Mouse (Mus musculus): ENCODE measurements around the gene Mtnr1a. TPM values are rescaled to one million over a fixed set of nuclear protein-coding genes. Genes with fewer than 3 reads are reported as not detected.

Gene Mtnr1a
- polyA plus RNA-seq, 1 experiment from 2014 or later: 0.51 TPM

DNA sequence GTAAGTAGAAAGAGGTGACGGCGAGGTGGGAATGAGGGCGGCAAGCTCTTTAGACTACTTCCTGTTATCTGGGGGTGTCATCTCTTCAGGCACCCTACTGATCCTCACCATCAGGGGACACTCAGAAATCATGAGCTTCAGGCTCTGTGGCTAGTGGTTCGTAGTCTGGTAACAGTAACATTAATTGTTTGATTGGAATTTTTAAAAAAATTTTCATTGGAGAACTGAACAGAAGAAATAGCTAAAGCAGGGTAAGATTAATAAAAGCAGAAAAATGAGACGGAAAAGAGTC is 41.8 kb downstream of the Mtnr1a start:
- Histone ChIP-seq H3K9ac (no peak overlapping the region), H3K4me2 (peak overlapping the region; percentile 62), H3K4me1 (replicated peaks) (peaks cover 20% of the 10 kb centered on the region), H3K27me3 (no peaks in the 10 kb centered on the region), H3K27ac (replicated peaks) (no peak overlapping the region), H3K36me3 (no peaks in the 10 kb centered on the region), H3K4me3 (peak overlapping the region; percentile 36; the same call in 1 of the 2 replicates), H3K9me3 (no peaks in the 10 kb centered on the region)
- WGBS: 57% methylated on average over 5 of the region's 5 CpGs
- 0 out of 2 replicates have a peak, but pooled peaks have one; percentile 32 for ATAC-seq (ENCODE audit: low FRiP score, low read depth)

DNA sequence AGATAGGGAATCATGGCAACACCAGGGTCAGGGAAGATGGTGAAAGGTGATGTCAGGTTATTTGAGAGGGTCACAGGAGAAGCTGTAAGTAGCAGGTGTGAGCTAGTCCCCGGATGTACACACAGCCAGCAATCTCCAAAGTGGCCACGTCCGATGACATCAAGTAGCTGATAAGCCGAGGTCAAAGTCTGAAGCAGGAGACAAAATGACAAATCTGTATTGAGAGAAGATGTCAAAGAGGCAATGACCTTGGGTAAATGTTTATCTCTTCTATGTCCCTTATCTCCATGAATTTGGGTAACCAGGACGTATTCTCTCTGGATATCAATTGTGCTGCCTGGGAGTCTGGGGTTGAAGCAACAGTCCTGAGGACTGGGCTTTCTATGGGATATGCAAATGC is 42.9 kb downstream of the Mtnr1a start:
- Histone ChIP-seq H3K27me3 (no peaks in the 10 kb centered on the region), H3K4me2 (no peak overlapping the region), H3K4me1 (replicated peaks) (peaks cover 20% of the 10 kb centered on the region), H3K9ac (no peak overlapping the region), H3K27ac (replicated peaks) (no peak overlapping the region), H3K36me3 (no peaks in the 10 kb centered on the region), H3K9me3 (no peaks in the 10 kb centered on the region), H3K4me3 (no peak overlapping the region)
- no peak for ATAC-seq (ENCODE audit: low FRiP score, low read depth)
- WGBS: 90% methylated on average over 5 of the region's 5 CpGs

DNA sequence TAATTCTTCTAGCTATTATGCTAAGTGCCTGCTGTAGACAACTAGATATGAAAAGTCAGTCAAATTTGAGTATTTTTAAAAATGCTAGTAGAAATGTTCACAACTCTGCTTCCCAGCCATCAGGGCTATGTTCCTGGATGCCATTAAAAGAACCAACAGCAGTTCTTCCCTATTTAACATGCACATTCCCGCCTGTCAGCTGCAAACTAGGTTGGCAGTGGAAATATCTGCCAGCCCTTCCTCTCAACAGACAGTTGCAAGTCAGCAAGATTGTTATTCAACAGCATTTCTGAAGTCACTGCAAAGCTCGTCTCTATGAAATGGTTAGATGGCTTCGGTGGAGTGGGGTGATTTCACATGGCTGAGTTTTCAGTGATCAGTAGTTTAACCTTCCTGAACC is 48.7 kb downstream of the Mtnr1a start:
- no peak for ATAC-seq (ENCODE audit: low FRiP score, low read depth)
- 80% methylated on average over 3 of the region's 3 CpGs for WGBS
- no peaks in the 10 kb centered on the region for H3K4me1 ChIP-seq (replicated peaks)

DNA sequence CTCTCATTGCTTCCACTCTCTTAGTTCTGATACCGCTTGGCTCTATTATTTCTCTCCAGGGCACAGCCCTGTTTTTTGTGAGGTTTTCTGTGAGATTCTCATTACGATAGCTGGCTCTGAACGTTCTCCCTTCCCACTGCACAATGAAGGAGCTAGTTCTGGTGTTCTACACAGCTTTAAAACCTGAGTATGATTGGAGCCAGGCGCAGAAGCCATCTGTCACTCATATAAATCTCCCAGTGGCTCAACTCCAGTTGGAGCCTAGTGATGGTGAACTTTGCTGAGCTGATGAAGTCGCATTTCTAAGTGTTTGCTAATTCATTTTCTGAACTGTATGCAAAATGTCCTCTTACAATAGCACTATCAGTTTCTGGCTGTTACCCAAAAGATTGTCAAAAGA is 56.7 kb downstream of the Mtnr1a start:
- Histone ChIP-seq H3K4me2 (no peak overlapping the region), H3K9me3 (no peaks in the 10 kb centered on the region), H3K27ac (replicated peaks) (no peak overlapping the region), H3K4me3 (no peak overlapping the region), H3K4me1 (replicated peaks) (no peaks in the 10 kb centered on the region), H3K9ac (no peak overlapping the region), H3K36me3 (no peaks in the 10 kb centered on the region), H3K27me3 (no peaks in the 10 kb centered on the region)
- no peak for ATAC-seq (ENCODE audit: low FRiP score, low read depth)
- 72% methylated on average over 5 of the region's 5 CpGs for WGBS

More for the DNA sequence above, 48.7 kb downstream of the Mtnr1a start:
- no peak overlapping the region for H3K4me3 ChIP-seq
- H3K4me2 ChIP-seq: no peak overlapping the region
- H3K36me3 ChIP-seq: no peaks in the 10 kb centered on the region
- no peak overlapping the region for H3K9ac ChIP-seq
- no peak overlapping the region for H3K27ac ChIP-seq (replicated peaks)
- no peaks in the 10 kb centered on the region for H3K9me3 ChIP-seq
- H3K27me3 ChIP-seq: no peaks in the 10 kb centered on the region

Other genes starting within 250 kb of the Mtnr1a start
- 14.6 and 15.8 TPM in 2 replicates for gene Fat1, start 133.7 kb upstream of the Mtnr1a start, polyA plus RNA-seq (2015; fragmentation: Nextera tagmentation; extraction: Ambion mirVana)
- gene F11, start 192.9 kb downstream of the Mtnr1a start, polyA plus RNA-seq (2015; fragmentation: Nextera tagmentation; extraction: Ambion mirVana): not detected in 2 replicates
- 0.04 TPM in 1 of 2 replicates, not detected in the other for gene Klkb1, start 225.7 kb downstream of the Mtnr1a start, polyA plus RNA-seq (2015; fragmentation: Nextera tagmentation; extraction: Ambion mirVana)
- gene Gm45753, start 239.3 kb downstream of the Mtnr1a start, polyA plus RNA-seq (2015; fragmentation: Nextera tagmentation; extraction: Ambion mirVana): not detected in 2 replicates